Mouse (Mus musculus) intestine, postnatal 0 days (tissue): Measurements from ENCODE around the gene Adam8. TPM values are rescaled to one million over a fixed set of nuclear protein-coding genes. Genes with fewer than 3 reads are reported as not detected.

Source experiments
- ATAC-seq: fragments of 200-750 bp; cut with Nextera tagmentation; 2 replicates; pipeline ENCODE4 v1.8.0; 2017; ENCODE audit warnings: mild to moderate bottlenecking, moderate TSS enrichment, moderate library complexity
- H3K27ac ChIP-seq: fragments of 300-500 bp; sonication (generic); 2 replicates; pipeline ENCODE4 v1.5.1; 2014; ENCODE audit warnings: mild to moderate bottlenecking, low read depth, low read length, moderate library complexity
- H3K27me3 ChIP-seq: fragments of 300-500 bp; sonication (generic); replicated peaks from 2 replicates; pipeline ENCODE4 v1.6.1; 2014; ENCODE audit warnings: low read length, mixed read lengths; ENCODE audit not compliant: control insufficient read depth, insufficient read depth
- H3K36me3 ChIP-seq: fragments of 300-500 bp; sonication (generic); 2 replicates; pipeline ENCODE4 v1.6.1; 2014; ENCODE audit warnings: mild to moderate bottlenecking, moderate library complexity; ENCODE audit not compliant: control insufficient read depth, insufficient read depth
- H3K4me1 ChIP-seq: fragments of 300-500 bp; sonication (generic); replicated peaks from 2 replicates; pipeline ENCODE4 v1.6.1; 2014; ENCODE audit warnings: antibody characterized with exemption, low read length, mixed read lengths; ENCODE audit not compliant: control insufficient read depth, insufficient read depth
- H3K4me2 ChIP-seq: fragments of 300-500 bp; sonication (generic); replicated peaks from 2 replicates; pipeline ENCODE4 v1.6.1; 2014; ENCODE audit warnings: low read depth, mild to moderate bottlenecking, moderate library complexity
- H3K4me3 ChIP-seq: fragments of 300-500 bp; sonication (generic); 2 replicates; pipeline ENCODE4 v1.5.1; 2014; ENCODE audit warnings: low read depth, low read length
- H3K9ac ChIP-seq: fragments of 300-500 bp; sonication (generic); 2 replicates; pipeline ENCODE4 v1.6.1; 2014; ENCODE audit warnings: mild to moderate bottlenecking, low read depth, low read length
- H3K9me3 ChIP-seq: fragments of 300-500 bp; sonication (generic); 2 replicates; pipeline ENCODE4 v1.6.1; 2016; ENCODE audit warnings: mixed run types; ENCODE audit not compliant: control insufficient read depth
- CTCF ChIP-seq: sonication (generic); IDR thresholded peaks from 2 replicates; pipeline ENCODE4 v1.5.1; 2016; ENCODE audit warnings: low read depth, mild to moderate bottlenecking, control low read depth, antibody characterized with exemption, moderate library complexity
- WGBS: fragments of 180-500 bp; shearing (Covaris S2); extraction: QIAGEN DNeasy Blood & Tissue Kit; methylation state at CpG from one replicate; pipeline ENCODE4 v1.1.7; 2014; 5-methylcytosine and 5-hydroxymethylcytosine counted together
- microRNA counts: library from miRNA; unstranded; fragments of <30 nt; microRNA quantifications from one replicate; lab custom pipeline; 2016
- microRNA-seq: library from miRNA; unstranded; fragments of <30 nt; microRNA quantifications from one replicate; pipeline ENCODE4, GENCODE M21; 2016
- polyA plus RNA-seq: library from polyadenylated mRNA; unstranded; fragments of >200 nt; fragmentation: Nextera tagmentation; extraction: Ambion mirVana; gene quantifications from 2 replicates; pipeline ENCODE4 v1.2.1, GENCODE M21; 2015

Adam8 gene
- polyA plus RNA-seq, 1 experiment from 2014 or later = 0.29 TPM

GRCm38 (mm10) chr7:139930732-139931131 lies 61.6 kb downstream of the Adam8 start:
- Histone ChIP-seq H3K4me1 (no peaks in the 10 kb centered on the region), H3K4me3 (no peak overlapping the region), H3K27ac (no peak overlapping the region), H3K4me2 (no peak overlapping the region), H3K27me3 (no peaks in the 10 kb centered on the region), H3K9me3 (no peaks in the 10 kb centered on the region), H3K36me3 (no peaks in the 10 kb centered on the region), H3K9ac (no peak overlapping the region)
- 24% methylated on average over 11 of the region's 11 CpGs for WGBS
- peak; percentile 80 for TF ChIP-seq CTCF
- no peak for ATAC-seq

MicroRNAs encoded within 50 kb of the gene (microRNA counts, 519-probe panel; counts per million panel counts)
- microRNA mmu-miR-202-3p (lab: Ali Mortazavi, UCI) (2,518 counts per million, percentile 23 among the panel's probes with 10 or more counts), microRNA mmu-miR-202-5p (lab: Ali Mortazavi, UCI) (2,459 counts per million, percentile 22 among the panel's probes with 10 or more counts)

Small RNAs within 50 kb of the gene (microRNA-seq; reads per million reads assigned to microRNA genes)
- gene Mir202 (not detected), gene Mir7062 (not detected), gene mmu-mir-7686 (not detected)

Other genes starting within 250 kb of the Adam8 start
- 0.08 and 0.51 TPM in 2 replicates for gene Adgra1, start 158.4 kb downstream of the Adam8 start, polyA plus RNA-seq
- gene Kndc1, start 97.9 kb downstream of the Adam8 start, polyA plus RNA-seq = 0.08 and 0.23 TPM in 2 replicates
- gene Utf1, start 48.8 kb downstream of the Adam8 start, polyA plus RNA-seq = not detected in 2 replicates
- gene 6430531B16Rik, start 13.8 kb downstream of the Adam8 start, polyA plus RNA-seq = 0.16 TPM in 1 of 2 replicates, not detected in the other
- 16.0 and 17.6 TPM in 2 replicates for gene Zfp511, start 43.8 kb upstream of the Adam8 start, polyA plus RNA-seq
- 12.3 and 13.0 TPM in 2 replicates for gene Tubgcp2, start 44.1 kb upstream of the Adam8 start, polyA plus RNA-seq
- not detected in 2 replicates for gene Msx3, start 56.5 kb upstream of the Adam8 start, polyA plus RNA-seq
- gene Caly, start 90.0 kb upstream of the Adam8 start, polyA plus RNA-seq = 3.7 and 3.9 TPM in 2 replicates
- gene Prap1, start 100.8 kb upstream of the Adam8 start, polyA plus RNA-seq = 4,234 and 4,267 TPM in 2 replicates
- gene Fuom, start 109.9 kb upstream of the Adam8 start, polyA plus RNA-seq = 138 and 139 TPM in 2 replicates
- 25.8 and 28.5 TPM in 2 replicates for gene Paox, start 123.2 kb upstream of the Adam8 start, polyA plus RNA-seq
- 153 and 161 TPM in 2 replicates for gene Echs1, start 123.9 kb upstream of the Adam8 start, polyA plus RNA-seq
- gene Mtg1, start 145.0 kb upstream of the Adam8 start, polyA plus RNA-seq = 15.7 and 17.1 TPM in 2 replicates
- 0.92 and 0.99 TPM in 2 replicates for gene Sprn, start 162.3 kb upstream of the Adam8 start, polyA plus RNA-seq
- gene Olfr522, start 172.2 kb upstream of the Adam8 start, polyA plus RNA-seq = not detected in 2 replicates
- not detected in 2 replicates for gene Olfr523, start 180.7 kb upstream of the Adam8 start, polyA plus RNA-seq
- not detected in 2 replicates for gene Olfr524, start 213.4 kb upstream of the Adam8 start, polyA plus RNA-seq
- gene Cd163l1, start 225.7 kb upstream of the Adam8 start, polyA plus RNA-seq = 0.16 and 0.22 TPM in 2 replicates